Mouse (Mus musculus) CH12.LX (cell line): ENCODE data around the gene Gm17268.

Experiments
- CTCF ChIP-seq, 2 experiments: IDR thresholded peaks in 1 of 2; conservative IDR thresholded peaks in 1 of 2; 2 replicates each; pipeline ENCODE4 v1.5.1; 2011 to 2012; ENCODE audit warnings: low read depth in 2 of 2, low read length in 2 of 2, improper control_type of control experiment in 1 of 2, inconsistent platforms in 1 of 2, mild to moderate bottlenecking in 1 of 2, moderate library complexity in 1 of 2
- E2F4 ChIP-seq: IDR thresholded peaks from 2 replicates; pipeline ENCODE4 v1.6.1; 2011; ENCODE audit warnings: low read depth, low read length, improper control_type of control experiment; ENCODE audit not compliant: insufficient replicate concordance
- JUN ChIP-seq: IDR thresholded peaks from 2 replicates; pipeline ENCODE4 v1.6.1; 2011; ENCODE audit warnings: low read depth, mild to moderate bottlenecking, low read length, improper control_type of control experiment, moderate library complexity; ENCODE audit not compliant: insufficient read depth
- JUND ChIP-seq: conservative IDR thresholded peaks from 2 replicates; pipeline ENCODE4 v1.6.1; 2011; ENCODE audit warnings: low read depth, low read length, improper control_type of control experiment
- KAT2A ChIP-seq: IDR thresholded peaks from 2 replicates; pipeline ENCODE4 v1.6.1; 2012; ENCODE audit warnings: low read length, improper control_type of control experiment, inconsistent platforms; ENCODE audit not compliant: insufficient replicate concordance
- MAX ChIP-seq: IDR thresholded peaks from 2 replicates; pipeline ENCODE4 v1.6.1; 2011; ENCODE audit warnings: low read length, improper control_type of control experiment
- POLR2A ChIP-seq: IDR thresholded peaks from 2 replicates; pipeline ENCODE4 v1.6.1; 2011; ENCODE audit warnings: low read depth, mild to moderate bottlenecking, improper control_type of control experiment, low read length
- TCF12 ChIP-seq: IDR thresholded peaks from 2 replicates; pipeline ENCODE4 v1.6.1; 2014; ENCODE audit warnings: low read depth, mild to moderate bottlenecking, inconsistent platforms, low read length, improper control_type of control experiment
- USF2 ChIP-seq: conservative IDR thresholded peaks from 2 replicates; pipeline ENCODE4 v1.6.1; 2011; ENCODE audit warnings: low read depth, low read length, improper control_type of control experiment
- ZC3H11A ChIP-seq: IDR thresholded peaks from 2 replicates; pipeline ENCODE4 v1.6.1; 2012; ENCODE audit warnings: low read depth, mild to moderate bottlenecking, inconsistent platforms, low read length, improper control_type of control experiment
- ZMIZ1 ChIP-seq: IDR thresholded peaks from 2 replicates; pipeline ENCODE4 v1.6.1; 2012; ENCODE audit warnings: low read depth, mild to moderate bottlenecking, inconsistent platforms, low read length, improper control_type of control experiment
- ZNF384 ChIP-seq: IDR thresholded peaks from 2 replicates; pipeline ENCODE4 v1.6.1; 2012; ENCODE audit warnings: low read depth, low read length, improper control_type of control experiment, inconsistent platforms

DNA sequence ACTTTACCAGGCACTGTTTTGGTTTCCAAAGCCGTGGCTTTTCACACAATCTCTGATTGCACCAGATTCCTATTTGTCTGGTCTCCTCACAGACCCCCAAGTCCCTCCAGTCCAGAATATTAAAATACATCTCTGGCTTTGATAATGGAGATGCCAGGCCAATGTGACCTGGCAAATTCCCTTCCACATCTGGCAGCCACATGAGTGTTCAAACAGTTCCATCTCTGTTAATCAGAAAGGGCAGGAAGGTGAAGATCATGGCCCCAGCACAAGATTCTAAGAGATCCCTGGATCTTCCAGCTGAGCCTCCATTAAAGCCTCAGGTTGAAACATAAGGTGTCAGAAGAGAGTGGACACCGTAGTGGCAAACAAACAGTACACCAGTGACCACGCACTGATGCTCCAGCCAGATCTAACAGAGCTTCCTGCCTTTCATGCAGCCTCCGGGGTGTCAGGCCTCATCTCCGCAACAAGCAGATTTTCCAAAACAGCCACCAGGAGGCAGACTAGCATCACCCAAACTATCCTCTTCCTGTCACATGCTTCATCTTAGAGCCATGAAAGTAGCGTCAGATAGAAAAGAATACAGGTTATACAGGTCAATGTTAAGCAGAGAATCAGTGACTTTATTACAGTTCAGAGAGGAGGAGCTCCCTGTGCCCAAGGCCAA lies 9.5 kb upstream of the Gm17268 start:
- no peak for TF ChIP-seq ZMIZ1
- TF ChIP-seq POLR2A: no peak
- TF ChIP-seq ZC3H11A: peak; percentile 43
- TF ChIP-seq USF2: peak; percentile 57; the same call in 1 of the 2 replicates
- TF ChIP-seq E2F4: no peak
- TF ChIP-seq MAX: peak; percentile 78
- TF ChIP-seq JUND: 0 out of 2 replicates have a peak, but pooled peaks have one; percentile 31
- no peak for TF ChIP-seq TCF12
- TF ChIP-seq CTCF (conservative IDR thresholded peaks at IDR 0.05 in 1 of 2, IDR thresholded peaks at IDR 0.05 in 1 of 2; ENCODE audit: low read depth in 2 of 2, low read length in 2 of 2): peak; percentile 67 to 97; a peak in 3 of 4 replicates
- no peak for TF ChIP-seq ZNF384
- TF ChIP-seq KAT2A: no peak
- no peak for TF ChIP-seq JUN
